Mouse (Mus musculus): Measurements from ENCODE around the gene Sf3a2.

DNA sequence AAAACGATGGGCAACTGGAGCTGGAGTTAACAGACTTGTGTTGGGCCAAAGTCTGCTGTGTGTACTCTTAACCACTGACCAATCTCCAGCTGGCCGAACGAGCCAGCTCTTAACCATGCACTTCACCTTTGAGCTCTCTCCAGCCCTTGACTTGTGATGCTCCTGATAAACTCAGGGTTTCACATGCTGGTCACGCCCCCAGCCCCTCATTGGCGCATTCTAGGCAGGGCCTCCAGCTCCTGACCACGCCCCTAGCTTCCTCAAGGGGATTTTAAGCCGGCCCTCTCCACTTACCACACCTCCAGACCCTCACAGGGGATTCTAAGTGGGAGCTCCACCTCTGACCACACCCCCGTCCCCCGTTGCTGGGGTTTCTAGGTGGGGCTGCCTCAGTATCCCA is 33.1 kb downstream of the Sf3a2 start:
- no peak for TF ChIP-seq GATA1 (IDR thresholded peaks at IDR 0.05; ENCODE audit: borderline replicate concordance, low read length)
- TF ChIP-seq FLI1 (IDR thresholded peaks at IDR 0.05; ENCODE audit: low read length): no peak
